10 mouse cellular contexts compared by ENCODE assay signal in genomic region chr17:50149690-50150210, GRCm38 (mm10). TPM values are rescaled to one million over a fixed set of nuclear protein-coding genes. Genes with fewer than 3 reads are reported as not detected.
DNase-seq lines count a peak whose midpoint lies in the region; ATAC-seq and TF ChIP-seq lines count a peak whose summit lies in the region.
"Had no signal": no experiment of that assay in that cellular context is flagged by ENCODE, and none has a peak within 500 bp of the region (broad histone marks: within the 10 kb centered on the region; RNA-seq: fewer than 3 reads in every experiment).

No protein-coding gene starts in this region.

- H3K4me3 ChIP-seq in heart, embryonic 10.5 days, result no peak overlapping the region
- no peak overlapping the region for H3K4me3 ChIP-seq in thymus, adult 2 months (ENCODE audit: control insufficient read depth, insufficient read depth, low read length)
- no peak overlapping the region for H3K4me3 ChIP-seq in left cerebral cortex, adult 2 months
- H3K4me3 ChIP-seq: limb, embryonic 12.5 days had no signal

- H3K9me3 ChIP-seq in heart, embryonic 10.5 days, result no peaks in the 10 kb centered on the region
- H3K9me3 ChIP-seq: limb, embryonic 12.5 days had no signal

- H3K36me3 ChIP-seq in heart, embryonic 10.5 days, result peaks cover 3% of the 10 kb centered on the region; the same call in 1 of the 2 replicates
- H3K36me3 ChIP-seq in thymus, adult 2 months (ENCODE audit: control insufficient read depth, insufficient read depth, low read length), result no peaks in the 10 kb centered on the region; the same call in 1 of the 2 replicates
- H3K36me3 ChIP-seq: limb, embryonic 12.5 days had no signal

- no peak for TF ChIP-seq CTCF in thymus, adult 2 months (IDR thresholded peaks at IDR 0.05; ENCODE audit: borderline replicate concordance, control insufficient read depth, extremely low read depth, insufficient read depth, low read length, poor library complexity)
- TF ChIP-seq CTCF in left cerebral cortex, adult 2 months (IDR thresholded peaks at IDR 0.05), result no peak

- peak; percentile 90 for ATAC-seq in inflammation-experienced regulatory T-cells, adult 6 months
- no peak for ATAC-seq in erythroid progenitor cell, adult 5-6 weeks (replicated peaks; ENCODE audit: low FRiP score, poor library complexity, severe bottlenecking)

- intact Hi-C loops in left cerebral cortex, adult 2 months (cut with DNase I), result no loop called here

- H3K27me3 ChIP-seq in heart, embryonic 10.5 days (ENCODE audit: insufficient read depth, poor library complexity, severe bottlenecking), result no peaks in the 10 kb centered on the region
- no peaks in the 10 kb centered on the region for H3K27me3 ChIP-seq in thymus, adult 2 months (ENCODE audit: control insufficient read depth, insufficient read depth, low read length)
- H3K27me3 ChIP-seq: limb, embryonic 12.5 days had no signal

- TF ChIP-seq POLR2A in thymus, adult 2 months (IDR thresholded peaks at IDR 0.05; ENCODE audit: control insufficient read depth, extremely low read depth, insufficient read depth, low read length, poor library complexity), result no peak

- DNase-seq in heart, adult 11 months, result peak; percentile 94
- DNase-seq in heart, embryonic 10.5 days (ENCODE audit: low spot score), result no peak
- DNase-seq in thymus, adult 2 months, result no peak
- DNase-seq in thymus, adult 18-20 months, result no peak
- DNase-seq in thymus, postnatal 4 days, result peak; percentile 30
- no peak for DNase-seq in left cerebral cortex, adult 2 months (ENCODE audit: extremely low spot score in 1 of 2, low spot score in 2 of 2)
- DNase-seq: lung, postnatal 4 days had no signal

- H3K27ac ChIP-seq in heart, embryonic 10.5 days, result no peak overlapping the region
- peak overlapping the region; percentile 47; the same call in 1 of the 2 replicates for H3K27ac ChIP-seq in thymus, adult 2 months (ENCODE audit: control insufficient read depth, insufficient read depth, low read length)
- H3K27ac ChIP-seq in left cerebral cortex, adult 2 months, result no peak overlapping the region
- H3K27ac ChIP-seq: limb, embryonic 12.5 days had no signal

- WGBS in heart, embryonic 10.5 days, result 83% methylated on average over 14 of the region's 14 CpGs
- WGBS in thymus, adult 2 months, result 65% methylated on average over 14 of the region's 14 CpGs

- 0 out of 2 replicates have a peak, but pooled peaks cover 3% of the 10 kb centered on the region for H3K4me1 ChIP-seq in heart, embryonic 10.5 days
- peaks cover 29% of the 10 kb centered on the region for H3K4me1 ChIP-seq in thymus, adult 2 months (replicated peaks; ENCODE audit: control insufficient read depth, insufficient read depth, low read length)

RNA-seq across cellular contexts. Expression of gene Rftn1, which starts 40.7 kb away (rescaled TPM):
- 9.2 and 10.9 TPM in 2 replicates for polyA plus RNA-seq in heart, embryonic 10.5 days (2016; fragmentation: Nextera tagmentation; extraction: Ambion mirVana)
- 102 and 163 TPM in 2 replicates for polyA plus RNA-seq in thymus, adult 2 months (2012; rRNA removed)
- polyA plus RNA-seq in inflammation-experienced regulatory T-cells, adult 6 months (2017; shearing (Covaris generic)), result 10 to 100 TPM; 22.7 to 31.1 (median 30.9) TPM
- total RNA-seq in left cerebral cortex, adult 2 months (2021), result 1 to 10 TPM; 8.4 to 9.4 TPM
- total RNA-seq in erythroid progenitor cell, adult 5-6 weeks (2015; ENCODE audit: low replicate concordance), result 2.9 and 4.6 TPM in 2 replicates
- 3.6 and 5.4 TPM in 2 replicates for total RNA-seq in erythroid progenitor cell, adult 5-6 weeks (2017; ENCODE audit: low replicate concordance)

Comparison
In these comparisons a context has a peak if more than half of its experiments do, and no peak if none do; other contexts are left out.
1. DNase-seq: peak in heart, adult 11 months (single experiment) and thymus, postnatal 4 days (single experiment); none in heart, embryonic 10.5 days (single experiment), thymus, adult 2 months (single experiment), thymus, adult 18-20 months (0 of 2) and left cerebral cortex, adult 2 months (0 of 2).